Mouse (Mus musculus) ZHBTc4 (cell line): Measurements from ENCODE around the gene Gm19402.

ENCODE experiments used
- DNase-seq: peaks from one replicate; pipeline ENCODE4 v3.0.0-alpha.2; 2011; ENCODE audit warnings: low read depth, low spot score

The Gm19402 gene

DNA sequence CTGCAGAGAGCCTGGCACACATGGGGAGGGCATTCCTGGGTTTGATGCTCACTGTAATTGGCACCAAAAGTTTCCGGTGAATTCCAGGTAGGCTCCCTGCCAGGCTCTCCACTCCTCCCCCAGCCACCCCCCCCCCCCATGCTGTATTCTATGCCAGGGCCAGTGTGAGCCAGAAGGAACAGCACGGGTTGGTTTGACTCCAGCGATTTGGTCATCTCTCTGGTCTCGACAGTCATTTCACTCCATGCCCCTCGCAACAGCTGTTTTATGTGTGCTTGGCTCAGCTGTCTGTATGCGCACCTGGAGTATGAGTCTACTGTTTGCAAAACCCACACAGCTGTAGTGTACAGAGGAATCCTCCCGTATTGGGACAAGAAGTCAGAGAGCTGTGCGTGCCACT lies 24.2 kb downstream of the Gm19402 start:
- DNase-seq = no peak

- DNase-seq = peak; percentile 61
Measured at GRCm38 (mm10) chr10:77663949-77664665, 26.4 kb downstream of the Gm19402 start.

DNA sequence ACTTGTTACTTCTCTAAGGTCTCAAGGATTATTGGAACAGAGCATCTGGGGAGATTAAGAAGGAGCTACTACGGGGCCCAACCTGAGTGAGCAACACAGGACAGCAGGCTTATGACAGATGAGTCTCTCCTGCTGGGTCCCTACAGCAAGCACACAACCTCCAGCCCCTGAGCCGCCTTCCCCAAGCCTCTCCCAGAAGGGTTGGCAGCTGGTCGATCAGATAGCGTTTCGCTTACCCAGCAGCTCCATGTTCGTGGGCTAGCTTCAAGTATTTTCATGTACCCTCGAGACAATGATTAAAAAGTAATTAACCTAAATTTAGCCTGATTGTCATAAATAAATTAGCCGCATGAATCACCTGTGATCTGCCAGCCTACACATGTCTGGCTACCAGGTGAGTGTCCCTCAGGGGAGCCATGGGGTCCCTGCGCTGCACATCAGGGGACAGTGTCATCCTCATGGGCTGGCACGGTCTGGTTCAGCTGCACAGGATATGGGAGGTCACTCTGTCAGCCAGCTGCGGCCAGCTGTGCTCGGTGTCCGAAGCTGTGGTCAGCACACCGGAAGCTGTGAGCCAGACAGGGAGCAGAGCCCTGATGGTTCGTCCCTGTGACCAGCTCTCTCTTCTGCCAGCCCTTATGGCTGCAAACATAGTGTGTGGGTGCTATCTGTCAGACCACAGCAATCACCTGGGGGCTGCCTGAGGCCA lies 32.1 kb downstream of the Gm19402 start:
- no peak for DNase-seq

- DNase-seq = no peak
Measured at GRCm38 (mm10) chr10:77652046-77652445, 38.5 kb downstream of the Gm19402 start.

DNA sequence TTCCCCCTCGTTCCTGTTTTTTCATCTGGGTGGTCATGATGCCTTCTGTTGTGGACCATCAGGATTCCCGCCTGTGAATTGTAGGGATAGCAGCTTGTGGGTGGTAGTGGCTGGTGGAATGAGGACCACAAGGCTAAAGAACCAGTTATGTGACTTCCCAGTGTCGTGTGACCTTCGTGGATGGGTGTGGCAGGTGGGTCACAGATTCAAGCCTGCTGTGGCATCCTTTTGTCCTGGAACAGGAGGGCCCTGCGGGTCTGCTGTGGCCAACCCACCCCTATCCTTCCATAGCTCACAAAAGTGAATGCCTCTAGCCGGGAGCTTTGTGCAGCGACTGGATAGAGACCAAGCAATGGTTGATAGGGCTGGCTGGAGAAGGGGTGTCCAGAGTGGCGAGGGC lies 42.7 kb downstream of the Gm19402 start:
- DNase-seq = peak; percentile 56

GRCm38 (mm10) chr10:77647461-77647860 lies 43.1 kb downstream of the Gm19402 start:
- no peak for DNase-seq

GRCm38 (mm10) chr10:77645571-77645970 lies 45.0 kb downstream of the Gm19402 start:
- no peak for DNase-seq

GRCm38 (mm10) chr10:77643160-77643559 lies 47.4 kb downstream of the Gm19402 start:
- no peak for DNase-seq
